Mouse (Mus musculus): ENCODE measurements at regions not wholly inside any gene's neighbourhood (a gene's known extent, or its start where the extent isn't known, plus 50 kb on each side); places are given as distances from the start of the nearest gene placed in this dataset.

DNA sequence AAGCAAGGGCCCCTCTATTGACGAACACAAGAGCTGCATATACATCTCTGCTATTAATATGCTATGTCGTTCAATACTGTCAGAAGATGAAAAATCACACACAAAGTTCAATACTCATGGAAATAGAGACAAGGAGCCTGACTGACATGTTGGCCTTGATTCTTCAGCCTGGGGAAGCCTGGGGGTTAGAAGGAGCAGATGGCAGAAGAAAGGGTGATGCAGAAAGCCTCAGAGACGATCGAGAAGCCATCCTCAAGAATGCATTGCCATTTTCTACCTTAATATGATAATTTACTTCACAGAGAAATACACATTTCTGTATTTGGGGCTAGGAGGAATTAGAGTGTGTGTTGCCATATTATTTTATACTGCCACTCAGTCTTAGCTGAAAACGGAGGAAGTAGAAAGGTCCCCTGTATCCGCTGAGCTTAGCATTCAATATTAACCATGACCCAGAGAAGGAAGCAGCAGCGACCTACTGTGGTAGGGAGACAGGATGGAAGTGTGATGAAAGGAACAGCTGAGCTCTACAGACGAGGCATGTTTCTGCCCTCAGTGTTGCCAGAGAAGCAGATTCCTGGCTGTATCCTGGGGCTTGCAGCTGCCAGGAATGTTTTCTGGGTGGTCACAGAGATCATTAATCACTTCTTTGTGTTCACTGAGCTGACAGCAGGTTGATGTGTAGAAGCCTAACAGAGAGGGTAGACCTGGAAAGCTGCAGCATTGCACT is 105.2 kb downstream of the Lrig3 start:
- 51% methylated on average over 8 of the region's 8 CpGs for WGBS
- Histone ChIP-seq H3K4me2 (no peak overlapping the region), H3K4me1 (ENCODE audit: control insufficient read depth, insufficient read depth, low read length) (peaks cover 2% of the 10 kb centered on the region; the same call in 1 of the 2 replicates), H3K9ac (ENCODE audit: low read length) (no peak overlapping the region), H3K27me3 (ENCODE audit: control insufficient read depth, insufficient read depth, low read length) (no peaks in the 10 kb centered on the region), H3K27ac (ENCODE audit: low read depth, low read length) (no peak overlapping the region), H3K36me3 (ENCODE audit: control insufficient read depth, insufficient read depth, low read length) (no peaks in the 10 kb centered on the region), H3K9me3 (ENCODE audit: control insufficient read depth, low read length) (no peaks in the 10 kb centered on the region; the same call in 1 of the 2 replicates), H3K4me3 (ENCODE audit: low read depth, low read length) (no peak overlapping the region)
- peak; percentile 88 for DNase-seq (ENCODE audit: low spot score, missing footprints)
- peak; percentile 77 for ATAC-seq (ENCODE audit: low FRiP score)

DNA sequence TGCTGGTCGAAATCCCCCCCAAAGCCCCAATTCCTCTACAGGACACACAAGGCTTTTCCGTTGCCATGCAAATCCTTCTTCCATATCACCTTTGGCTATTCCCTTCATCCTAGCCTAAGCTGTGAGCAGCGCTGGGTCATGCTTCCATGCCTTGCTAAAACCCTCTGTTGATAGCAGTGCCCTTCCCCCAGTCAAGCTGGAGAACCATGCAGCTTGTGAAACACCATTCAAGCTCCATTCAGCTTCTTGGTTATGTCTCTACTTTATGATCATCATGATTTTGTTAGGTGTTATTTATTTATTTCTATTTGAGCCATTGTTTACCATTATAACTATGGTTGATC is 105.7 kb downstream of the Lrig3 start:
- Histone ChIP-seq H3K27ac (ENCODE audit: low read depth, low read length) (no peak overlapping the region), H3K4me2 (no peak overlapping the region), H3K4me1 (ENCODE audit: control insufficient read depth, insufficient read depth, low read length) (peaks cover 2% of the 10 kb centered on the region; the same call in 1 of the 2 replicates), H3K4me3 (ENCODE audit: low read depth, low read length) (no peak overlapping the region), H3K9me3 (ENCODE audit: control insufficient read depth, low read length) (no peaks in the 10 kb centered on the region), H3K27me3 (ENCODE audit: control insufficient read depth, insufficient read depth, low read length) (no peaks in the 10 kb centered on the region), H3K9ac (ENCODE audit: low read length) (no peak overlapping the region), H3K36me3 (ENCODE audit: control insufficient read depth, insufficient read depth, low read length) (no peaks in the 10 kb centered on the region)
- WGBS, result 28% methylated on average over 3 of the region's 3 CpGs
- DNase-seq (ENCODE audit: low spot score, missing footprints), result no peak
- peak; percentile 69 for ATAC-seq (ENCODE audit: low FRiP score)

DNA sequence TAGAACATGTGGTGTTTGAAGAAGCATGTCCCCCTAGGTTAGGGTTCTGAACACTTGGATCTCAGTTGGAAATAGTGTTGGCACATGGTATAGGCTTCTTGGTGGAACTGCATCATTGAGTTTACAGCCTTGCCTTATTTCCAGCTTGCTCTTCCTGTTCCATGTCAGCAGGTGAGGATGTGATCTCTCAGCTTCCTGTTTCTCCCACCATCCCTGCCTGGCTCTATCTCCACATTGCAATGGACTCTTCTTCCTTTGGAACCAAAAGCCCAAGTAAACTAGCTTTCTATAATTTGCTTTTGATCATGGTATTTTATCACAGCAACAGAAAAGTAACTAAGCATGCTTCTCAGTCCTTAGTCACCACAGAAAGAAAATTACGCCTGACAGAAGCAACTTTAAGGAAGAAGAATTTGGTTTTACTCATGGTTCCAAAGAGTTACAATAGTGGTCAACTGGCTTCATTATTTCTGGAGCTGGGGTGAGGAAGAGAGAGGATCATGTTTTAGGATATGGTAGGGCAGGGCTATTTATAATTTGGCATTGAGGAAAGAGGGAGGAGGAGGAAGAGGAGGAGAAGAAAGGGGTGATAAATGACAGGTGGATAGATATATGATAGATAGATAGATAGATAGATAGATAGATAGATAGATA is 111.5 kb downstream of the Lrig3 start:
- no peak overlapping the region for H3K4me2 ChIP-seq
- no peak for DNase-seq (ENCODE audit: low spot score, missing footprints)
- no peak overlapping the region for H3K27ac ChIP-seq (ENCODE audit: low read depth, low read length)
- no peaks in the 10 kb centered on the region; the same call in 1 of the 2 replicates for H3K9me3 ChIP-seq (ENCODE audit: control insufficient read depth, low read length)
- no peaks in the 10 kb centered on the region for H3K27me3 ChIP-seq (ENCODE audit: control insufficient read depth, insufficient read depth, low read length)
- no peaks in the 10 kb centered on the region for H3K36me3 ChIP-seq (ENCODE audit: control insufficient read depth, insufficient read depth, low read length)
- no peak overlapping the region for H3K4me3 ChIP-seq (ENCODE audit: low read depth, low read length)
- no peak for ATAC-seq (ENCODE audit: low FRiP score)
- H3K9ac ChIP-seq (ENCODE audit: low read length), result no peak overlapping the region
- H3K4me1 ChIP-seq (ENCODE audit: control insufficient read depth, insufficient read depth, low read length), result no peaks in the 10 kb centered on the region
- 87% methylated on average over 1 of the region's 1 CpGs for WGBS

DNA sequence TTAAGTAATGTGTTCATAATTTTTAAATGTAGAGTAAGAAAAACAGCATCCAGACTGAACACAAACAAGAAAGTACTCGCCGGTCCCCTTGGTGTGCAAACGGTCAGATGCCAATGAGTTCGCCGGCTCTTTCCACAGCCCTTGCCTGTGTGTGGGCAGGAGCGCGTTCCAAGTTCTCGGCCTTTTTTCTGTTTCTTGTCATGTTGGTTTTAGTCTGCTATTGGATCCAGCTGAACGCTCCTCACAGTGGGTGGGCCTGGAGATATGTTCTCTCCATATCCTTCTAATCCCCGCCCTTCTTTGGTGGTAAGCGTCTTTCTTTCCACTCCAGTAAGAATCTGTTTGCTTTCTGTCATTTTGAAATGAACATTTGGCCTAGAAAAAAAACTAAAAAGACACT is 116.6 kb downstream of the Lrig3 start:
- 55% methylated on average over 11 of the region's 11 CpGs for WGBS
- Histone ChIP-seq H3K4me3 (ENCODE audit: low read depth, low read length) (no peak overlapping the region), H3K27me3 (ENCODE audit: control insufficient read depth, insufficient read depth, low read length) (no peaks in the 10 kb centered on the region), H3K4me2 (no peak overlapping the region), H3K9me3 (ENCODE audit: control insufficient read depth, low read length) (no peaks in the 10 kb centered on the region; the same call in 1 of the 2 replicates), H3K27ac (ENCODE audit: low read depth, low read length) (no peak overlapping the region), H3K4me1 (ENCODE audit: control insufficient read depth, insufficient read depth, low read length) (no peaks in the 10 kb centered on the region), H3K36me3 (ENCODE audit: control insufficient read depth, insufficient read depth, low read length) (no peaks in the 10 kb centered on the region), H3K9ac (ENCODE audit: low read length) (no peak overlapping the region)
- no peak for DNase-seq (ENCODE audit: low spot score, missing footprints)
- no peak for ATAC-seq (ENCODE audit: low FRiP score)

DNA sequence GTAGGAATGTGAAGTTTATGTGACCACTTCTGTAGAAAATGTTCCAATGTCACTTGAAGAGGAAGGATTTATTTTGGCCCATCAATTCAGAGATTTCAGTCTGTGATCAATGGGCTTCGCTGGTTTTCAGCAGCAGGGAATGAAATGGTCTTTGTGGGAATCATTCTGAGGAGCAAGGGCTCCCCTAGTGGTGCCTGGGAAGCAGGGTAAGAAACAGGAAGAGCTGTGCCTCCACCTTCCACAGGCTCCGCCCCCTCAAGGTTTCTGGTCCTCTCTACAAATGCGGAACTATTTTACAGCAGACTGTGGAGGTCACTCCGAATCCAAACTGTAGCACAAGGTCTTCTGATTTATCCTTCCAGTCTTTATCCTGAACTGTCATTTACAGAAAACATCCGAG is 120.7 kb downstream of the Lrig3 start:
- Histone ChIP-seq H3K9ac (ENCODE audit: low read length) (no peak overlapping the region), H3K4me3 (ENCODE audit: low read depth, low read length) (no peak overlapping the region), H3K9me3 (ENCODE audit: control insufficient read depth, low read length) (no peaks in the 10 kb centered on the region), H3K4me2 (no peak overlapping the region), H3K27me3 (ENCODE audit: control insufficient read depth, insufficient read depth, low read length) (no peaks in the 10 kb centered on the region), H3K27ac (ENCODE audit: low read depth, low read length) (no peak overlapping the region), H3K4me1 (ENCODE audit: control insufficient read depth, insufficient read depth, low read length) (no peaks in the 10 kb centered on the region), H3K36me3 (ENCODE audit: control insufficient read depth, insufficient read depth, low read length) (no peaks in the 10 kb centered on the region)
- 83% methylated on average over 5 of the region's 5 CpGs for WGBS
- ATAC-seq (ENCODE audit: low FRiP score) (no peak), DNase-seq (ENCODE audit: low spot score, missing footprints) (no peak)

DNA sequence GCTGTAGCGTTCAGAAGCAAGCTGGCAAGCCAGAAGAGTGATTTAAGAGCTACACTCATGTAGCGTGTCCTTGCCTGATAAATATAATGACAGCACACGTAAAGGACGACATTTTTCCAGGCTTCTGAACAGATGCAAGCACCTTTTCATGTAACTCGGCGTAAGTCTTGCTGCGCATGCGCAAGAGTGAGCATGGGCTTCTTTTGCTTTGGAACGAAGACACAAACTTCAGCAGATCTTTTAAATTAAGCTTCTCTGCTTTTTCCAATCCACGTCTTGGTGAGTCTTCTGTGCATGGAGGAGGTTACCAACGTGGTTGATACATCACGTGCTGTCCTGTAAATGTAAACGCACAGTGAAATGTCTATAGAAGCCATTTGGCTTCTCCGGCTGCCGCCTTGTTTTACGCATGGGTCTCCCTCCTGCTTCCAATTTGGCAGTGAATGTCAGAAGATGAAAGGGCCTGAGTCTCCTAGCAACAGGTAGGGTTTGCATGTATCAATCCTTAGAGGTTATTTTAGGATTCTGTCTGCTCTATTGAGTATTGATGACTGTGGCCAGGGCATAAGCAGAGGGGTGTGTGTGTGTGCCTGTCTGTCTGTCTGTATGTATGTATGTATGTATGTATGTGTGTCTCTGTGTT is 128.4 kb downstream of the Lrig3 start:
- no peak overlapping the region for H3K9ac ChIP-seq (ENCODE audit: low read length)
- H3K4me1 ChIP-seq (ENCODE audit: control insufficient read depth, insufficient read depth, low read length), result no peaks in the 10 kb centered on the region
- ATAC-seq (ENCODE audit: low FRiP score), result no peak
- H3K4me2 ChIP-seq, result no peak overlapping the region
- H3K36me3 ChIP-seq (ENCODE audit: control insufficient read depth, insufficient read depth, low read length), result no peaks in the 10 kb centered on the region
- no peak overlapping the region for H3K4me3 ChIP-seq (ENCODE audit: low read depth, low read length)
- no peaks in the 10 kb centered on the region for H3K9me3 ChIP-seq (ENCODE audit: control insufficient read depth, low read length)
- 87% methylated on average over 16 of the region's 16 CpGs for WGBS
- H3K27me3 ChIP-seq (ENCODE audit: control insufficient read depth, insufficient read depth, low read length), result no peaks in the 10 kb centered on the region
- no peak overlapping the region for H3K27ac ChIP-seq (ENCODE audit: low read depth, low read length)
- no peak for DNase-seq (ENCODE audit: low spot score, missing footprints)

DNA sequence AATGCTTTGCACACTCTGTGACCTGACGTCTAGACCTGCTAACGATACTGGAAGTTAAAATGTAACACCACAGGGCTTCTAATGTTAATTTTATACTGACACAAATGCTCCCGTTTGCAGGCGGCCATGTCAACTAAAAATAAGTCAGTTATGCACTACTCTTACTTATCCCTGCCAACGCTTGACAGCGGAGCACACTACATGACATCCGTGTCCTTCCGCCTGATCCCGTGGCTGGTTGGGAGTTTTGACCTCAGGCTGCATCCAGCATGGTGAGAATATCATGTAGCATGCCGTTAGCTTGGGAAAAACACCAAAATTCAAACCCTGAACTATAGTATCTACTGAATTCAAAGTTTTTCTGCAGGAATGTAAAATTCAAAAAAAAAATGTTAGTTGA is 131.9 kb downstream of the Lrig3 start:
- Histone ChIP-seq H3K4me3 (ENCODE audit: low read depth, low read length) (no peak overlapping the region), H3K27ac (ENCODE audit: low read depth, low read length) (no peak overlapping the region), H3K4me2 (no peak overlapping the region), H3K9ac (ENCODE audit: low read length) (no peak overlapping the region), H3K9me3 (ENCODE audit: control insufficient read depth, low read length) (no peaks in the 10 kb centered on the region), H3K36me3 (ENCODE audit: control insufficient read depth, insufficient read depth, low read length) (no peaks in the 10 kb centered on the region), H3K4me1 (ENCODE audit: control insufficient read depth, insufficient read depth, low read length) (no peaks in the 10 kb centered on the region), H3K27me3 (ENCODE audit: control insufficient read depth, insufficient read depth, low read length) (no peaks in the 10 kb centered on the region)
- DNase-seq (ENCODE audit: low spot score, missing footprints) (no peak), ATAC-seq (ENCODE audit: low FRiP score) (no peak)
- 91% methylated on average over 10 of the region's 10 CpGs for WGBS

DNA sequence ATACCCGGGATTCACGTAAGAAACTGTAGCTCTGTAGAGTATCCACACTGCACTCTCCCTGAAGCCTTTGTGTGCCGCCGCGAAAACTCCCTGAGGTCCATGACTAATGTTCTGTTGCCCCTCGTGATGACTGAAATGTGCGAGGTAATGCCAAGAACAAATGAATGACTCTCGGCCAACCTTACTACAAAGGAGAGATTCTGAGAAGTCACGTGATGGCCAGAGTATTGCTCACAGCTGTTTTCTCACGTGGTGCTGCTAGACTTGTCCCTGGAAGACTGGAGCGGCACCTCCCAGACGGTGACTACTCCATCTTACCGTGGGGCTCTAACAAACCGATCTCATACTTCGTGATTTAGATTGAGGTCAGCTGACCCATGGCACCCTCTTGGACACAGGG is 136.9 kb downstream of the Lrig3 start:
- DNase-seq (ENCODE audit: low spot score, missing footprints) (no peak), ATAC-seq (ENCODE audit: low FRiP score) (no peak)
- Histone ChIP-seq H3K4me2 (no peak overlapping the region), H3K36me3 (ENCODE audit: control insufficient read depth, insufficient read depth, low read length) (no peaks in the 10 kb centered on the region), H3K4me1 (ENCODE audit: control insufficient read depth, insufficient read depth, low read length) (no peaks in the 10 kb centered on the region), H3K27ac (ENCODE audit: low read depth, low read length) (no peak overlapping the region), H3K4me3 (ENCODE audit: low read depth, low read length) (no peak overlapping the region), H3K9ac (ENCODE audit: low read length) (no peak overlapping the region), H3K9me3 (ENCODE audit: control insufficient read depth, low read length) (no peaks in the 10 kb centered on the region), H3K27me3 (ENCODE audit: control insufficient read depth, insufficient read depth, low read length) (no peaks in the 10 kb centered on the region)
- WGBS, result 90% methylated on average over 15 of the region's 15 CpGs

DNA sequence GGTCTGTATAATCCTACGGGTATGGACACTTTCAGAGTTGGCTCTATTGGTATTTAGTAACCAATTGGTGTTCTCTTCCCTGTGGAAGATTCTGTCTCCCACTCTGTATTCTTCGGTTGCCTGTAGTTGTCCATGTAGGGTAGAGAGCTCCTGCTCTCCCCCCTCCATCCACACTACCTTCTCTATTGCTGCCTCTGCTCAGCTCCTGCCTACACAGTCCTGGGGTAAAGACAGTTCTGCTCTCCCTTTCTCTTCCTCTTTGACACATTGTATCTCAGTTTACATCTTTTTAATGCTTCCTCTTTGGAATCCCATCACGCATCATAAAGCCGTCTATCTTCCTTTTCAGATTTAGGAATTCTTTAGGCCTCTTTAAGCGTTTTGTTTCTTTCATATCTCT is 147.1 kb downstream of the Lrig3 start:
- Histone ChIP-seq H3K9ac (ENCODE audit: low read length) (no peak overlapping the region), H3K4me3 (ENCODE audit: low read depth, low read length) (no peak overlapping the region), H3K27ac (ENCODE audit: low read depth, low read length) (no peak overlapping the region), H3K36me3 (ENCODE audit: control insufficient read depth, insufficient read depth, low read length) (no peaks in the 10 kb centered on the region), H3K27me3 (ENCODE audit: control insufficient read depth, insufficient read depth, low read length) (no peaks in the 10 kb centered on the region), H3K4me1 (ENCODE audit: control insufficient read depth, insufficient read depth, low read length) (no peaks in the 10 kb centered on the region), H3K4me2 (no peak overlapping the region), H3K9me3 (ENCODE audit: control insufficient read depth, low read length) (no peaks in the 10 kb centered on the region)
- WGBS, result 86% methylated on average over 5 of the region's 5 CpGs
- DNase-seq (ENCODE audit: low spot score, missing footprints) (no peak), ATAC-seq (ENCODE audit: low FRiP score) (no peak)
